Mouse (Mus musculus): ENCODE results near the gene Dab1. TPM values are rescaled to one million over a fixed set of nuclear protein-coding genes. Genes with fewer than 3 reads are reported as not detected.

Dab1 gene
- polyA plus RNA-seq, 1 experiment from 2014 or later, result 9.8 TPM

GRCm38 (mm10) chr4:104570523-104570922, 951.4 kb downstream of the Dab1 start:
- 71% methylated on average over 4 of the region's 4 CpGs for WGBS
- Histone ChIP-seq H3K4me1 (no peaks in the 10 kb centered on the region), H3K27me3 (ENCODE audit: low read depth, poor library complexity, severe bottlenecking) (no peaks in the 10 kb centered on the region), H3K4me3 (no peak overlapping the region), H3K9me3 (replicated peaks) (no peaks in the 10 kb centered on the region), H3K36me3 (no peaks in the 10 kb centered on the region), H3K27ac (no peak overlapping the region)
- no peak for DNase-seq (ENCODE audit: low spot score)

- H3K9me3 ChIP-seq (replicated peaks), result no peaks in the 10 kb centered on the region
- H3K4me1 ChIP-seq, result no peaks in the 10 kb centered on the region
- no peak for DNase-seq (ENCODE audit: low spot score)
- H3K4me3 ChIP-seq, result no peak overlapping the region
- H3K36me3 ChIP-seq, result no peaks in the 10 kb centered on the region
- no peaks in the 10 kb centered on the region for H3K27me3 ChIP-seq (ENCODE audit: low read depth, poor library complexity, severe bottlenecking)
- H3K27ac ChIP-seq, result no peak overlapping the region
- WGBS, result 88% methylated on average over 8 of the region's 8 CpGs
Measured at GRCm38 (mm10) chr4:104572440-104572839, 953.3 kb downstream of the Dab1 start.

- 81% methylated on average over 7 of the region's 7 CpGs for WGBS
- Histone ChIP-seq H3K4me3 (no peak overlapping the region), H3K4me1 (no peaks in the 10 kb centered on the region), H3K9me3 (replicated peaks) (no peaks in the 10 kb centered on the region), H3K27me3 (ENCODE audit: low read depth, poor library complexity, severe bottlenecking) (no peaks in the 10 kb centered on the region), H3K36me3 (no peaks in the 10 kb centered on the region), H3K27ac (no peak overlapping the region)
- no peak for DNase-seq (ENCODE audit: low spot score)
Measured at GRCm38 (mm10) chr4:104573419-104573818, 954.3 kb downstream of the Dab1 start.

DNA sequence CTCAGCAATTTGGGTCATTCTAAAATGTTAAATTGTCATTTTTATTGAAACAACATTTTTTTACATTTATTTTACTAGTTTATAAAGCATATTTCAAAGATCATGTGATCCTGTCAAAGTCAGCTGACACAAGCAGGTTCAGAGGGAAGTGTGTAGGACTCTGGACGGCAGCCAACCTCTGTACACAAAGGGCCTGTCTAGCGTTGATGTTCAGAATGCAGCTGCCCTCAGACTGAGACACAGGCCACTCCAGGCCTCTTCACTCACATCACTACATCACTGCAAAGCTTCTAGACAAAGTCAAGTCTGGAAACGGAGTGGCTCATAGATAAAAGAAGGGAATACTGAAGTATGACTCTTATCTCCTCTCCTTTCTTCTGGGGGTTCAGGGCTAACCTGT, 959.2 kb downstream of the Dab1 start:
- no peak overlapping the region for H3K27ac ChIP-seq
- H3K4me1 ChIP-seq, result peaks cover 22% of the 10 kb centered on the region
- no peaks in the 10 kb centered on the region for H3K36me3 ChIP-seq
- H3K4me3 ChIP-seq, result no peak overlapping the region
- WGBS, result 87% methylated on average over 3 of the region's 3 CpGs
- H3K9me3 ChIP-seq (replicated peaks), result no peaks in the 10 kb centered on the region
- DNase-seq (ENCODE audit: low spot score), result no peak
- no peaks in the 10 kb centered on the region for H3K27me3 ChIP-seq (ENCODE audit: low read depth, poor library complexity, severe bottlenecking)

- 84% methylated on average over 5 of the region's 5 CpGs for WGBS
Measured at GRCm38 (mm10) chr4:104579946-104580544, 960.9 kb downstream of the Dab1 start.

GRCm38 (mm10) chr4:104582726-104583125, 963.6 kb downstream of the Dab1 start:
- no peak overlapping the region for H3K27ac ChIP-seq
- no peaks in the 10 kb centered on the region for H3K27me3 ChIP-seq (ENCODE audit: low read depth, poor library complexity, severe bottlenecking)
- WGBS, result 33% methylated on average over 5 of the region's 5 CpGs
- H3K9me3 ChIP-seq (replicated peaks), result no peaks in the 10 kb centered on the region
- no peaks in the 10 kb centered on the region for H3K36me3 ChIP-seq
- H3K4me1 ChIP-seq, result peaks cover 27% of the 10 kb centered on the region
- H3K4me3 ChIP-seq, result no peak overlapping the region
- peak; percentile 34 for DNase-seq (ENCODE audit: low spot score)

More at GRCm38 (mm10) chr4:104579946-104580544, 960.9 kb downstream of the Dab1 start:
- H3K27ac ChIP-seq, result no peak overlapping the region
- peaks cover 27% of the 10 kb centered on the region for H3K4me1 ChIP-seq
- H3K9me3 ChIP-seq (replicated peaks), result no peaks in the 10 kb centered on the region
- no peak for DNase-seq (ENCODE audit: low spot score)
- no peaks in the 10 kb centered on the region for H3K36me3 ChIP-seq
- H3K27me3 ChIP-seq (ENCODE audit: low read depth, poor library complexity, severe bottlenecking), result no peaks in the 10 kb centered on the region
- H3K4me3 ChIP-seq, result no peak overlapping the region

DNA sequence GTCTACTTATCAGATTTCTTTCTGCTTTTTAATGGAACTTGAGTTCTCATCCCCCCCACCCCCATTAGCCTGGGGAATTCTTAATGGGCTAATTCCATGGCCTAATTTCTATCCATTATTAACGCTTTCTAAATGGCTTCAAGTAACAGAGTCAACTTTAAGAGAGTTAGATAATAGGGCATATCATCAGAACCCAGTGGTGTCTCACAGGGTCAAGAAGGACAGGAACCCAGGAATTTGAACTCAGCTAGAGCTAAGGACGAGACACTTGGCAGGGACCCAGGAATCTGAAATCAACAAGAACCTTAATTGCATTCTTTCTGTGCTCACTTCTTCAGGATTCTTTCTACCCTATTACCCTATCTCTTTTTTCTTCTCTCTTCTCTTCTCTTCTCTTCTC, 968.7 kb downstream of the Dab1 start:
- WGBS, result 70% methylated on average over 2 of the region's 2 CpGs
- no peaks in the 10 kb centered on the region for H3K27me3 ChIP-seq (ENCODE audit: low read depth, poor library complexity, severe bottlenecking)
- no peaks in the 10 kb centered on the region for H3K36me3 ChIP-seq
- no peaks in the 10 kb centered on the region for H3K9me3 ChIP-seq (replicated peaks)
- no peak for DNase-seq (ENCODE audit: low spot score)
- H3K27ac ChIP-seq, result no peak overlapping the region
- no peak overlapping the region for H3K4me3 ChIP-seq
- peaks cover 19% of the 10 kb centered on the region for H3K4me1 ChIP-seq

- 97% methylated on average over 7 of the region's 7 CpGs for WGBS
- Histone ChIP-seq H3K4me3 (no peak overlapping the region), H3K4me1 (peaks cover 24% of the 10 kb centered on the region), H3K9me3 (replicated peaks) (no peaks in the 10 kb centered on the region), H3K27ac (no peak overlapping the region), H3K27me3 (ENCODE audit: low read depth, poor library complexity, severe bottlenecking) (no peaks in the 10 kb centered on the region), H3K36me3 (no peaks in the 10 kb centered on the region)
- no peak for DNase-seq (ENCODE audit: low spot score)
Measured at GRCm38 (mm10) chr4:104596936-104597335, 977.8 kb downstream of the Dab1 start.

GRCm38 (mm10) chr4:104597490-104598465, 978.6 kb downstream of the Dab1 start:
- no peaks in the 10 kb centered on the region for H3K36me3 ChIP-seq
- no peak overlapping the region for H3K27ac ChIP-seq
- peaks cover 19% of the 10 kb centered on the region for H3K4me1 ChIP-seq
- DNase-seq (ENCODE audit: low spot score), result no peak
- no peaks in the 10 kb centered on the region for H3K9me3 ChIP-seq (replicated peaks)
- H3K27me3 ChIP-seq (ENCODE audit: low read depth, poor library complexity, severe bottlenecking), result no peaks in the 10 kb centered on the region
- WGBS, result 87% methylated on average over 6 of the region's 6 CpGs
- H3K4me3 ChIP-seq, result no peak overlapping the region

DNA sequence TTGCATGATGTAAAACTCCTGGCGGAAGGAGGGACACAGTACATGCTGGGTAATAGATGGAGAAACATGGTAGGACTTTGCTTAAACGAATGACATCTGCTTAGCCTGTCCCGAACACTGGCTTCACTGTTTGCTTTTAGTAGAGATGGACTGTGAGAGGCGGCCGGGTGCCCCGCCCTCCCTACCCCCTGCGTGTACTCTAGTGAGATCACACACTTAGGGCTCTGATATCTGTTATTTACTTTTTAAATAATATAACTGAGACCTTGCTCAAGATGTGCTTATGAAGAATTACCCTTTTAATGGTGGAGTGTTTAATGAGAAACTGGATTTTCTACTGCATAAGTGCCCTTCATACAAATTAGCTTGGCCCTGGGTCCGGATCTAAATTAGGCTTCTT, 983.6 kb downstream of the Dab1 start:
- no peak for DNase-seq (ENCODE audit: low spot score)
- Histone ChIP-seq H3K9me3 (replicated peaks) (no peaks in the 10 kb centered on the region), H3K4me1 (peaks cover 3% of the 10 kb centered on the region; the same call in 1 of the 2 replicates), H3K4me3 (no peak overlapping the region), H3K36me3 (no peaks in the 10 kb centered on the region), H3K27ac (no peak overlapping the region), H3K27me3 (ENCODE audit: low read depth, poor library complexity, severe bottlenecking) (no peaks in the 10 kb centered on the region)
- whole genome bisulfite sequencing, result 87% methylated on average over 8 of the region's 8 CpGs

DNA sequence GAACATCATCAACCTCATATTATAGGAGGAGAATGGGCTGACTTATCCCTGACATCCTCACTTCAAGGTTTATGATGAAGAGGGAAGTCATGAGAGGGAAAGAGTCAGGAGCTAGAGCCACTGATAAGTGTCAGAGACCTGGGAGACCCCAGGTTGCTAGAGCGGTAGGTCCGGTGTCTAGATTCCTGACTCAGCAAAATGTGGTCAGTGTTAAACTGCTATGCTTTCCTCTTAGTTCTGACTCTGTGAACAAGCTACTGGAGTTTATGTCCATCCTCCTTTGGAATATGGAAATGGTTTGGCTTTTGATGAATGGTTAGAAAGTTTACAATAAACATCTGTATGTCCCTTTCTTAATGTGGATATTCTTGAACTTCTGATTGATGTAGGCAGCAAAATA, 985.1 kb downstream of the Dab1 start:
- no peak for DNase-seq (ENCODE audit: low spot score)
- H3K27me3 ChIP-seq (ENCODE audit: low read depth, poor library complexity, severe bottlenecking), result no peaks in the 10 kb centered on the region
- H3K9me3 ChIP-seq (replicated peaks), result no peaks in the 10 kb centered on the region
- WGBS, result 97% methylated on average over 2 of the region's 2 CpGs
- H3K4me1 ChIP-seq, result no peaks in the 10 kb centered on the region
- H3K27ac ChIP-seq, result no peak overlapping the region
- H3K4me3 ChIP-seq, result no peak overlapping the region
- no peaks in the 10 kb centered on the region for H3K36me3 ChIP-seq

DNA sequence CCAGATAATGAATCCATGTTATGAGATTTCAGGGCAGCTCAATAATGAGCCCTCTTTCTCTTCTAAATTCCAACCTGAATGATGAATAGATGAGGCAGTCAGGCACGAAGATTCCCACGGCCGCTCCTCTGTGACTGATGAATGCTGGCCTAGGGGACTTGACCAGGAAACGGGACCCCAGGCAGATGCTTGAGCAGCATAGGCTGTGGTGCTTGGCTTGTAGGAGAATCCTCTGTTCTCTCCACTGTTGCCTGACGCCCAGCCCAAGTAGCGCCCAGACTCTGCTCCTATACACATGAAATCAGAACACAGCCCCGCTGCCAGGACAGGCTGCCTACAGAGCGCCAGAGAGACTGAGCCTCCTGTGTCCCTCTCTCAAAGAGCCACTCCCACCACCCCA, 987.7 kb downstream of the Dab1 start:
- Histone ChIP-seq H3K9me3 (replicated peaks) (no peaks in the 10 kb centered on the region), H3K4me1 (no peaks in the 10 kb centered on the region), H3K4me3 (no peak overlapping the region), H3K27ac (no peak overlapping the region), H3K36me3 (no peaks in the 10 kb centered on the region), H3K27me3 (ENCODE audit: low read depth, poor library complexity, severe bottlenecking) (no peaks in the 10 kb centered on the region)
- DNase-seq (ENCODE audit: low spot score), result no peak
- 80% methylated on average over 8 of the region's 8 CpGs for WGBS

- no peak for DNase-seq (ENCODE audit: low spot score)
Measured at GRCm38 (mm10) chr4:104607636-104608035, 988.5 kb downstream of the Dab1 start.

More at GRCm38 (mm10) chr4:104607636-104608035, 988.5 kb downstream of the Dab1 start:
- no peaks in the 10 kb centered on the region for H3K36me3 ChIP-seq
- no peaks in the 10 kb centered on the region for H3K4me1 ChIP-seq
- 91% methylated on average over 5 of the region's 5 CpGs for WGBS
- no peaks in the 10 kb centered on the region for H3K9me3 ChIP-seq (replicated peaks)
- no peak overlapping the region for H3K27ac ChIP-seq
- no peak overlapping the region for H3K4me3 ChIP-seq
- no peaks in the 10 kb centered on the region for H3K27me3 ChIP-seq (ENCODE audit: low read depth, poor library complexity, severe bottlenecking)

Measured in limb, embryonic 10.5 days (tissue).